Mouse (Mus musculus) urinary bladder, adult 18-20 months (tissue): ENCODE results near the gene Krt1.

Experiments used
- DNase-seq, 2 experiments: peaks; one replicate each; pipeline ENCODE4 v3.0.0; 2022; ENCODE audit warnings: low spot score in 2 of 2, mixed read lengths in 2 of 2

Krt1 gene

DNA sequence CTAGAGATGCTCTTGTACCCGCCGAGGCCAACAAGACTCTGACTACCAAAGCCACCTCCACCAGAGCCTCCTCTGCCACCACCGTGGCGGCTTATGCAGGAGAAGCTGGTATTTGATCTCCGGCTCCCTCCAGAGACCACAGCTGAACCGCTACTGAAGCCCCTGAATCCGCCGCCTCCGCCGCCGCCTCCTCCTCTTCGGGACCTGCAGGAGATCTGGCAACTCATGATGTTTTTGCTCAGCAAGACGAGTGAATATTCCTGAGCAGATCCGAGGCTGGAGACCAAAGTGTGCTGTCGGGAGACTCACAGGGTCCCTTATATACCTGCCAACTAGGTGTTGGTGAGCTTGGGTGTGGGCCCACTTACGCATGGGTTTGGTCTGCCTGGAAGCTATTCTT lies 32.7 kb downstream of the Krt1 start, which contains the start of gene Krt2:
Krt2 (minus strand) TSS at position 295 of the 400 bp plus-strand sequence.
- DNase-seq: no peak

DNA sequence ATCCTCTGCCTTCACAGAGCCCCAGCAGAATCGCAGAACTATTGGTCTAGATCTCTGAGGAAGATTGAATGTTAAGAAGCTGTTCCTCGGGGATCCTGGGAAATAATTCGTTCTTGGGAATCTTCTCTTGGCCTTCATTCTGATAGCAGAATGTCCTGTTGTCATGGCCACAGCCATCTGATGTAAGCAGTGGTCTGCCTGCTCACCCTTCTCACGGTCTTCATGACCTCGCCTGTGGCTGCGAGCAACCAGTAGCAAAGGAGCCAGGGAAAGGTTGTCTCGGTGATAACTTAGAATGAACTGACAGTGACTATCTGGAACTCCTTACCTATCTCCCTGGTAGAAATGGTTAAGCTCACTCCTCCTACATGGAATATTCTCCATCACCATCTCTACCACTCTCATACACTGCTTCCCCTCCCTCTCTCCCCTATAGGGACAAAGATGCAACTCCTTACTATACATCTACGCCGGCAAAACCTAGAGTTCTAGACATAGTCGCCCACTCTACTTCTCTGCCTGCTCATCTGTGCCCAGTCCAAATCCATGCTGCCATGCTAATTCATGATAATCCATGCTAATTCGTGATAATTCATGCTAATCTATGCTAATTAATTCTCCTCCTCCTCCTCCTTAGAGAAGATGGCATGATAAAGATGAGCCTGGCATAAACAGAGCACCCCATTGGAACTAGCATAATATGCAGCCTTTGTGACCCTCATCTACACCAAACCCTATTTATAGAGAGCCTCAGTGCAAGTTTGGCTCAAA lies 47.4 kb downstream of the Krt1 start:
- DNase-seq: no peak

DNA sequence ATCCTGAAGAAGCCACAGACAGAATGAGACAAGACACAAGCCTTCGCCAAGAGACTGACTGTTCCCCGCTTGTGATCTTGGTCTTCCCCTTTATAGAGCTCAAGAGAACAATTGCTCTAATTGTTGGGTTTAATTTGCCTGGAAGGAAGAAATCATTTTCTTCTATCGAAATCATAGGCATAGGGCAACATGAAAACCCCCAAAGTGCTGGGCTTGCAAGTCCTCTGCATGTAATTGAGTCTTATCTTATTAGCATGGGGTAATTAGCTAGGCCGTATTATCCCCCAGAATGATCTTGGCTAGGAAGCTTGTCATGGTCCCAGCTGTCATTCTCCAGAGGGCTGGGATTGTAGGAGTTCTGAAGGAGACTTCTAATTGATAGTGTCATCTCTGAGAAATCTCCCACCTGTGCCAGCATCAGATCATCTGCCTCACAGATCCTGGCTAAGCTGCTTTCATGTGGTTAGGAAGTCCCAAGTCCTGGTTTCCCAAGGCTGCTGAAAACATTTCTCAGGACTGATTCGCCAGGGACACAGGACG lies 48.2 kb downstream of the Krt1 start, which contains the start of gene Krt73:
Krt73 (minus strand) TSS at position 51 of the 540 bp plus-strand sequence.
- DNase-seq: no peak
